Mouse (Mus musculus) cortical plate, adult 2 months (tissue): Measurements from ENCODE around the gene Slc7a11.

Experiments
- CTCF ChIP-seq: fragments of 200-500 bp; IDR thresholded peaks from 2 replicates; pipeline ENCODE4 v1.5.1; 2011; ENCODE audit warnings: mild to moderate bottlenecking, control low read depth, low read length; ENCODE audit not compliant: insufficient read depth; ENCODE audit errors: extremely low read depth
- POLR2A ChIP-seq: fragments of 200-500 bp; IDR thresholded peaks from 2 replicates; pipeline ENCODE4 v1.6.1; 2011; ENCODE audit warnings: mild to moderate bottlenecking, low read length, control low read depth; ENCODE audit not compliant: insufficient read depth; ENCODE audit errors: extremely low read depth

- no peak for TF ChIP-seq POLR2A
- TF ChIP-seq CTCF = no peak
Observed at GRCm38 (mm10) chr3:50094404-50095092, 348.9 kb downstream of the Slc7a11 start.
